Mouse (Mus musculus) heart, adult 2 months (tissue): ENCODE data around the gene Zdhhc21. TPM values are rescaled to one million over a fixed set of nuclear protein-coding genes. Genes with fewer than 3 reads are reported as not detected.

ENCODE experiments used
- DNase-seq, 2 experiments: peaks; one replicate each; pipeline ENCODE4 v3.0.0; 2021
- H3K27ac ChIP-seq: fragments of 200-600 bp; 2 replicates; pipeline ENCODE4 v1.8.1; 2022
- H3K27me3 ChIP-seq: fragments of 200-500 bp; 2 replicates; pipeline ENCODE4 v1.6.1; 2012; ENCODE audit warnings: mild to moderate bottlenecking, low read length, inconsistent platforms, mixed read lengths; ENCODE audit not compliant: control insufficient read depth, insufficient read depth
- H3K36me3 ChIP-seq: fragments of 200-500 bp; 2 replicates; pipeline ENCODE4 v1.6.1; 2012; ENCODE audit warnings: low read length, inconsistent platforms; ENCODE audit not compliant: control insufficient read depth, insufficient read depth
- H3K4me1 ChIP-seq: fragments of 200-500 bp; 2 replicates; pipeline ENCODE4 v1.6.1; 2011; ENCODE audit warnings: low read length; ENCODE audit not compliant: control insufficient read depth, insufficient read depth
- H3K4me3 ChIP-seq: fragments of 200-600 bp; 2 replicates; pipeline ENCODE4 v1.8.1; 2022
- H3K79me2 ChIP-seq: fragments of 200-500 bp; replicated peaks from 2 replicates; pipeline ENCODE4 v1.6.1; 2012; ENCODE audit warnings: mild to moderate bottlenecking, inconsistent platforms, low read length, moderate library complexity, mixed read lengths; ENCODE audit not compliant: control insufficient read depth, insufficient read depth
- H3K9ac ChIP-seq: fragments of 200-500 bp; 2 replicates; pipeline ENCODE4 v1.6.1; 2012; ENCODE audit warnings: low read depth, mild to moderate bottlenecking, control low read depth, inconsistent platforms, low read length, mixed read lengths
- CTCF ChIP-seq: fragments of 200-600 bp; IDR thresholded peaks from 2 replicates; pipeline ENCODE4 v1.8.1; 2022; ENCODE audit warnings: antibody characterized with exemption, mild to moderate bottlenecking, moderate library complexity
- EP300 ChIP-seq: fragments of 200-500 bp; IDR thresholded peaks from 2 replicates; pipeline ENCODE4 v1.6.1; 2011; ENCODE audit warnings: low read depth, low read length, control low read depth; ENCODE audit not compliant: insufficient read depth
- POLR2A ChIP-seq: fragments of 200-500 bp; IDR thresholded peaks from 2 replicates; pipeline ENCODE4 v1.6.1; 2011; ENCODE audit warnings: mild to moderate bottlenecking, low read depth, low read length, control low read depth; ENCODE audit not compliant: insufficient read depth
- WGBS: fragments of 180-500 bp; shearing (Covaris S2); methylation state at CpG from one replicate; pipeline ENCODE4 v1.1.7; 2018; 5-methylcytosine and 5-hydroxymethylcytosine counted together
- intact Hi-C: fragments of 180-260 bp; cut with DNase I; formaldehyde crosslinking; loops from one replicate; pipeline ENCODE4 v1.15.1; 2025
- polyA plus RNA-seq: library from polyadenylated mRNA; depleted of rRNA; stranded (reverse); fragments of >200 nt; gene quantifications from 2 replicates; pipeline ENCODE4 v1.2.3, GENCODE M21; 2012
- total RNA-seq, 2 experiments: library from RNA; stranded (reverse); gene quantifications; 2 replicates each; pipeline ENCODE4 v1.2.3; 2021

Zdhhc21 gene
- total and polyA plus RNA-seq, 3 experiments: 2.7 to 9.3 (median 8.5) TPM

GRCm38 (mm10) chr4:82831155-82831554 lies 28.6 kb downstream of the Zdhhc21 start:
- Histone ChIP-seq H3K27me3 (no peaks in the 10 kb centered on the region), H3K9ac (no peak overlapping the region), H3K4me3 (no peak overlapping the region), H3K27ac (no peak overlapping the region), H3K36me3 (no peaks in the 10 kb centered on the region; the same call in 1 of the 2 replicates), H3K4me1 (no peaks in the 10 kb centered on the region), H3K79me2 (no peaks in the 10 kb centered on the region)
- no peak for DNase-seq
- TF ChIP-seq CTCF: no peak
- 98% methylated on average over 2 of the region's 2 CpGs for WGBS
- intact Hi-C loops: no loop called here

- no peak overlapping the region for H3K4me3 ChIP-seq
- TF ChIP-seq POLR2A (no peak), CTCF (peak; percentile 40), EP300 (no peak)
- WGBS: 62% methylated on average over 5 of the region's 5 CpGs
- intact Hi-C loops: loop anchor here (10.0 kb wide), 1 partner anchor 185 kb away; no protein-coding TSS in a partner anchor
- no peak overlapping the region for H3K27ac ChIP-seq
- H3K36me3 ChIP-seq: no peaks in the 10 kb centered on the region; the same call in 1 of the 2 replicates
- no peak for DNase-seq
- H3K27me3 ChIP-seq: no peaks in the 10 kb centered on the region
- H3K4me1 ChIP-seq: no peaks in the 10 kb centered on the region
- no peak overlapping the region for H3K9ac ChIP-seq
- no peaks in the 10 kb centered on the region for H3K79me2 ChIP-seq
Measured at GRCm38 (mm10) chr4:82829429-82829828, 30.3 kb downstream of the Zdhhc21 start.

- Histone ChIP-seq H3K4me1 (no peaks in the 10 kb centered on the region), H3K4me3 (no peak overlapping the region), H3K27me3 (no peaks in the 10 kb centered on the region), H3K79me2 (no peaks in the 10 kb centered on the region), H3K36me3 (no peaks in the 10 kb centered on the region; the same call in 1 of the 2 replicates), H3K9ac (no peak overlapping the region), H3K27ac (no peak overlapping the region)
- intact Hi-C loops: loop anchor here (10.0 kb wide), 1 partner anchor 182 kb away; no protein-coding TSS in a partner anchor
- WGBS: 42% methylated on average over 2 of the region's 2 CpGs
- DNase-seq: no peak
- TF ChIP-seq POLR2A (no peak), CTCF (no peak), EP300 (no peak)
Measured at GRCm38 (mm10) chr4:82827001-82827400, 32.8 kb downstream of the Zdhhc21 start.

GRCm38 (mm10) chr4:82817833-82818232 lies 41.9 kb downstream of the Zdhhc21 start:
- no peak overlapping the region for H3K27ac ChIP-seq
- no peak for TF ChIP-seq POLR2A
- no peak for TF ChIP-seq EP300
- TF ChIP-seq CTCF: no peak
- no peak overlapping the region for H3K4me3 ChIP-seq
- 79% methylated on average over 5 of the region's 5 CpGs for WGBS
- no peak for DNase-seq
- intact Hi-C loops: no loop called here
- no peak overlapping the region for H3K9ac ChIP-seq
- H3K4me1 ChIP-seq: no peaks in the 10 kb centered on the region
- no peaks in the 10 kb centered on the region for H3K27me3 ChIP-seq
- H3K36me3 ChIP-seq: no peaks in the 10 kb centered on the region
- H3K79me2 ChIP-seq: no peaks in the 10 kb centered on the region

- TF ChIP-seq CTCF: no peak
- no peak for TF ChIP-seq EP300
- no peak for TF ChIP-seq POLR2A
- no peaks in the 10 kb centered on the region for H3K4me1 ChIP-seq
- H3K27ac ChIP-seq: no peak overlapping the region
- intact Hi-C loops: no loop called here
- no peaks in the 10 kb centered on the region for H3K36me3 ChIP-seq
- WGBS: 93% methylated on average over 8 of the region's 8 CpGs
- H3K4me3 ChIP-seq: no peak overlapping the region
- no peak for DNase-seq
- no peaks in the 10 kb centered on the region for H3K79me2 ChIP-seq
- H3K9ac ChIP-seq: no peak overlapping the region
- no peaks in the 10 kb centered on the region for H3K27me3 ChIP-seq
Measured at GRCm38 (mm10) chr4:82816351-82816750, 43.4 kb downstream of the Zdhhc21 start.

- 64% methylated on average over 4 of the region's 4 CpGs for WGBS
- H3K79me2 ChIP-seq: no peaks in the 10 kb centered on the region
- no peak for DNase-seq
Measured at GRCm38 (mm10) chr4:82815296-82815695, 44.5 kb downstream of the Zdhhc21 start.

More at GRCm38 (mm10) chr4:82815296-82815695, 44.5 kb downstream of the Zdhhc21 start:
- Histone ChIP-seq H3K4me3 (no peak overlapping the region), H3K27ac (no peak overlapping the region), H3K27me3 (no peaks in the 10 kb centered on the region), H3K4me1 (no peaks in the 10 kb centered on the region), H3K9ac (no peak overlapping the region), H3K36me3 (no peaks in the 10 kb centered on the region)
- intact Hi-C loops: no loop called here
- no peak for TF ChIP-seq POLR2A
- TF ChIP-seq CTCF: no peak
- no peak for TF ChIP-seq EP300
